Mouse (Mus musculus): ENCODE measurements around the gene Gmeb1.

The Gmeb1 gene

DNA sequence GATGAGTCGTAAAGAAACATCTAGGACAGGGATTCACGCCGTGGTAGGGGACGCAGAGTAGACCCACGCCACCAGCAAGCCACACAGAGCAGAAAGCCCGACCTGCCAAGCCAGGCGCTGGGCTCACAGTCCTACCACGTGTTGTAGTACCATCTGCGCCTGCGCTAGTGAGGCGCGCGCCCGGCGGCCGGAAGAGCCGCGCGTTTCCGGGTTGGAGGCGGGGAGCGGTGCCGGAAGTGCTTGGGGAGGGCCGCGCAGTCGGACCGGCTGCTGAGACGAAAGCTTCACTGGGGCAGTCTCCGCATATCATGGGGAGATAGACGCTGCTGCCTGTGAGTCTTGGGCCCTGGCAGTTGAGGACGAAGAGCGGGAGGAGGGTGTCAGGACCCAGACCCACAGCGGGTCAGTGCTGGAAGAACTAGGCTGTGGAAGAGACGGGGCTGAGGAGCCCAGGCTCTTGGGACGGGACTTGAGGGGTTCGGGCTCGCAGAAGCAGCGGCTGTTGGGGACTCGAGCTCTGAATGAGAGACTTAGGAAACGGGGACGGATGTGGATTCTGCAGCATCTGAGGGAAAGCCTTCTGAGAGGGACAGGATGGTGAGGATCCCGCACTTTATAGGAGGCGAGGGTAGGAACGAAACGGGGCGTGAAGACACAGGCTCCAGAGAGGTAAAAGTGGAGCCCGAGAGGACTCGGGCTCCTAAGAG is 12.9 kb upstream of the Gmeb1 start, which contains the start of gene Taf12:
Gene Taf12 (plus strand): TSS at position 220 of the 707 bp plus-strand sequence.
- peak; percentile 84 for DNase-seq (ENCODE audit: low read depth, low spot score)

DNA sequence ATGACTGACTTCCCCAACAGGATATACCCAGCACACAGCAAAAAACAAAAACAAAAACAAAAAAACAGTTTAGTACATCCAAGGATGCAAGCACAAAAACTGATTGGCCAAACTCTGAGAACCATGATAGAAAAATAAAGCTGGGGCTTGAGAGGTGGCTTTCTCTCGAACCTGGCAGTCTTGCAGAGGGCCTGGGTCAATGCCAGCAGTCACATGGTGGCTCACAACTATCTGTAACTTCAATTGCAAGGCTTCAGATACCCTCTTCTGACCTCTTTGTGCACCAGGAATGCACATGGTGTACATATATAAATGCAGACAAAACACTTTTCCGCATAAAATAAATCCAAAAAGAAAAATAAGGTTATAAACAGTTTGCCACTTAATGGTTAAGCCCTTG is 11.8 kb upstream of the Gmeb1 start:
- no peak for DNase-seq (ENCODE audit: low read depth, low spot score)

DNA sequence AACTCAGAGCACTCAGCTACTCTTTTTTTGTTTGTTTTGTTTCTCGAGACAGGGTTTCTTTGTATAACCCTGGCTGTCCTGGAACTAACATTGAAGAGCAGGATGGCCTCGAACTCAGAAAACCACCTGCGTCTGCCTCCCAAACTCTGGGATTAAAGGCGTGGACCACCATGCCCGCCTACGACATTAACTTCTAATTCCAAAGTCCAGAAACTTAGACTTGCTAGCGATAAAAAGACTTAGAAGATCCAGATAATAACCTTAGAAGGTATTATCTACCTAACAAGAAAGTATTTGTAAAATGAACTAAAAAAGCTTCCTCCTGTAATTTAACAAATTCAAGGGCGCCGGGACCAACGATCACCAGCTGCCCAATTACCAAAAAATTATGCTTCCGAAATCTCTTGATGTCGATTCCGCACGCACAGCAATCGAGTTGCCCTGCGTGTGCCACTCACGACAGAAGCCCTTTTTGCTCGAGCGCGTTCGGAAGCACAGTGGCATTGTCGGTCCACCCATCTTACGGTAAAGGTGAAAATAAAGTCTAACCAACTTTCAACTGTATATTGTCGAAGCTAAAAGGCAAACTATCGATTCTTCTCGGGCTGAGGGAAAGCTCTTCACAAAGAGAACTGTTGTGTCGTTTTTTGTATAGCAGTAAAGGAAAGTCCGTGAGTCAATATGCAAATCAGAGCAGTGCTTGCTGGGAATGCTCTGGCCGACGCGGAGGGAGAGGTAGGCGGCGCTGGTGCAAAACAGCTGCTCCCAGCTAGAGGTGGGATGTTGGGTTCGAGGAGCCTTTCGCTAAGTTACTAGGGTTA is 8.5 kb upstream of the Gmeb1 start:
- peak; percentile 94 for DNase-seq (ENCODE audit: low read depth, low spot score)

DNA sequence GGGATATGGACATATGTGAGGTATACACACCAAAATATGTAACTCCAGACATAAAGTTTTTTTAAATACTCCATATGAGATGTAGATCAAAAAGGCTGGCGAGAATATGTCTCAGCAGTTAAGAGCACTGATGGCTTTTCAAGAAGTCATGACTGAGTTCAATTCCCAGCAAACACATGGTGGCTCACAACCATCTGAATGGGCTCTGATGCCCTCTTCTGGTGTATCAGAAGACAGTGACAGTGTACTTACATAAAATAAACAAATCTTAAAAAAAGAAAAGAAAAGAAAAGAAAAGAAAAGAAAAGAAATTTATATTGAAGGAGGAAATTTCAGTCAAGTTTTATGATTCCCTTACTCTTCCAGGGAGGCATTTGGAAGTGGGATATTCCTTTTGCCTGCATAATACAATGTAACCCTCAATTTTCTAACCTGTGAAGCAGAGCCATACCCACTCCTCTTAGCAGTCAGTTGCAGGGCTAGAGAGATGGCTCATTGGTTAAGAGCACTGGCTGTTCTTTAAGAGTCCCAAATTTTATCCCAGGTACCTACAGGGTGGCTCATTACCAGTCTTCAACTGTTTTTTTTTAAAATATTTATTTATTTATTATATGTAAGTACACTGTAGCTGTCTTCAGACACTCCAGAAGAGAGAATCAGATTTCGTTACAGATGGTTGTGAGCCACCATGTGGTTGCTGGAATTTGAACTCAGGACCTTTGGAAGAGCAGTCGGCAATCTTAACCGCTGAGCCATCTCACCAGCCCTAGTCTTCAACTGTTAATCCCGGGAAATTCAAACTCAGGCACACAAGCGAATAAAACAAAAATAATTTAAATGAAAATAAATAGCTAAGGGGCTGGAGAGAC is 7.7 kb upstream of the Gmeb1 start:
- no peak for DNase-seq (ENCODE audit: low read depth, low spot score)

DNA sequence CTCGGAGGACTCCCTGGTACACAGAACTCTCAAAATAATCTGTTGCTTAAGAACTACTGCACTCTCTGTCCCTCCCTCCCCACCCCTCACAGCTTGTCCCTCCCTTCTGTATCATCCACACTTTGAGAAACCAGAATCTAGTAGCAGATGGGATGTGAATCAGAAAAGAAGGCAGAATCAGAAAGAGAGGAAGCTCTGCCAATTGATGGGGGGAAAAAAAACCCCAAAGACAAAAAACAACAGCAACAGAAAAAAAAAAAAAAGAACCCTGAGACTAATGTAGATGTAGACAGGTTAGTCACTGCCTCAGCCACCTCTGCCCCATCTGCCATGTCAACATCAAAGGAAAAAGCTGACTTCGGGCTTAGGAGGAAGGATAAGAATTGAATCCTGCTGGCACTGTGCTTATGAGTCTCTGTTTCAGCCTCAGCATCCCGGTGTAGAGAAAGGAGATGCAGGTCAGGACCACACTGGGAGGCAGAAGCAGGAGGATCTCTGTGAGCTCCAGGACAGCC is 5.5 kb upstream of the Gmeb1 start:
- no peak for DNase-seq (ENCODE audit: low read depth, low spot score)

DNA sequence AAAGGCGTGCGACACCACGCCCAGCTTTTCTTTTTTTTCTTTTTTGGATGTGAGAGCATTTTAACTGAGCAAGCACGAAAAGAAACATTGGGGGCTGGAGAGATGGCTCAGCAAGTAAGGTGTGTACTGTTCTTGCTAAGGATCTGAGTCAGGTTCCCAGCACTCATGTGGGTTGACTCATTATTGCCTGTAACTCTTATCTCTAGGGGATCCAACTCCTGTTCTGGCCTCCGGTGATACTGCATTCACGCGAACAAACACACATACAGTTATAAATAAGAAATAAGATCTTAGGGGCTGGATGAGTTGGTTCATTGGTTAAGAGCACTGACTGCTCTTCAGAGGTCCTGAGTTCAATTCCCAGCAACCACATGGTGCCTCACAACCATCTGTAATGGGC is 1.9 kb upstream of the Gmeb1 start:
- DNase-seq (ENCODE audit: low read depth, low spot score) = no peak

- no peak for DNase-seq (ENCODE audit: low read depth, low spot score)
Measured at GRCm38 (mm10) chr4:132262358-132262616, 885 bp upstream of the Gmeb1 start.

DNA sequence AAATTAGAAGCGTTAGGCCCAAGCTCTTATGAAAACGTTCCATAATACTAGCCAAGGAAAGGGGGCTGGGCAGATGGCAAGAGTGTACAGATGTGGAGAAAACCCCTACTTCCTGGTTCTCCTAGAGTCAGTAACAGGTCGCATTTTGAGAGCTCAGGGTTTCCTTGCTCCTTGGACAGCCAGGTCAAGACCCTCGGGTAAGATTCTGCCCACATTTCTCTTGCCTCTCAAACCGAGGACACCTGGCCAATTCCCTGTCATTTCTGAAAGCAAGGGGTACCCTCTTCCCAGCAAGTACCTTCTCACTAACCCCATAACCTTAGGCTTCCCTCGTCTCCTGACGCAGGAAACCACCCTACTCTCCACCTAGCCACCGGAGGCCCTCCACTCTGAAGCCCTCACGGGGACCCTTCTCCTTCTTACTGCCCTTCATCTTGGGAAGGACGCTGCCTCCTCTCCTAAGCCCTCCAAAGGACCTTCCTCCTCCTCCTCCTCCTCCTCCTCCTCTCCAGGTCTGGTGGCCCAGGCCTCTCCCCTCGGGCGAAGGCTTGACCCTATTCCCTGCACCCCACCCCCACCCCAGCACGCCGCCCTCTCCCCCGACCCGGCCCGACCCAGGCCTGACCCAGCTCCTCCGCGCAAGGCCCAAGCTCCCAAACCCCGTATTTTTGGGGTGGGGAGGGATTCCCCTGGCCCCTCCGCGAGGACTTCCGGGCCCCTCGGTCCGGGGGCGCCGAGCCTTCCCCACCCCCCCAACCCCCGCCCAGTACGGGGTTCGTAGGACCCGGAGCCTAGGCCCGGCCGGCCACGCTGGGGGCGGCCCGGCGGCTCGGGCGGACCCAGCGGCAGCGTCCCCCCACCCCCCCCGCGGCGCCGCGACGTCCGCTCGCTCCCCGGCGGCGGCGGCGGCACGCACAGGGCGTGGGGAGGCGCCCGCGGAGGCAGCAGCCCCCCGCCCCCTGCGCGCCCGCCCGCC is 710 bp downstream of the Gmeb1 start:
- no peak for DNase-seq (ENCODE audit: low read depth, low spot score)

- DNase-seq (ENCODE audit: low read depth, low spot score) = no peak
Measured at GRCm38 (mm10) chr4:132259248-132259647, 2.2 kb downstream of the Gmeb1 start.

- DNase-seq (ENCODE audit: low read depth, low spot score) = no peak
Measured at GRCm38 (mm10) chr4:132256384-132256783, 5.0 kb downstream of the Gmeb1 start.

DNA sequence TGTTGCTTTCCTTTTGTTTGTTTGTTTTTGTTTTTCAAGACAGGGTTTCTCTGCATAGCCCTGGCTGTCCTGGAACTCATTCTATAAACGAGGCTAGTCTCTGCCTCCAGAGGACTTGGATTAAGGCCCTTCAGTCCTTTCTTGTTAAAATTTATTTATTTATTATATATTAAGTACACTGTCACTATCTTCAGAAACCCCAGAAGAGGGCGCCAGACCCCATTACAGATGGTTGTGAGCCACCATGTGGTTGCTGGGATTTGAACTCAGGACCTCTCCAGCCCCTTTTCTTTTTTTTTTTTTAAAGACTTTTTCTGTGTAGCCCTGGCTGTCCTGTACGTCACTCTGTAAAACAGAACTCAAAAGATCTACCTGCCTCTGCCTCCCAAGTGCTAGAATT is 6.4 kb downstream of the Gmeb1 start:
- no peak for DNase-seq (ENCODE audit: low read depth, low spot score)

GRCm38 (mm10) chr4:132253622-132254021 is 7.8 kb downstream of the Gmeb1 start:
- DNase-seq (ENCODE audit: low read depth, low spot score) = no peak

- DNase-seq (ENCODE audit: low read depth, low spot score) = no peak
Measured at GRCm38 (mm10) chr4:132253128-132253527, 8.3 kb downstream of the Gmeb1 start.

DNA sequence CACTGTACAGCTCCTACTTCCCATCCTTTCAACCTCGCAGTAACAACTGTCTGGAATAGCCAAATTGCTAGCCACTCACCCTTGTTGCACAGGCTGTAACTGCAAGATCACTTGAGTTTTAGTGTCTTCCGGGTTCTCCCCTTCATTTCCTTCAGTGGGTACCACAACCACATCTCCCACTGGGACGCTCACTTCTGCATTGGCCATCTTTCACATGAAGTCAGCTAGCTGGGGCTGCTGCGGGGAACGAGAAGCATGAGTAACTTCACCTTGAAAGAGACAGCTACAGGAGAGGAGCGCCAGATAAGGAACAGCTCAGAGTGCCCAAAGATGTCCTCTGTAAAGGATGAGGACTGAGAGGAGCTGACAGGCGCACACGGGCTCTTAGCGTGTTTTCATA is 9.8 kb downstream of the Gmeb1 start:
- no peak for DNase-seq (ENCODE audit: low read depth, low spot score)

DNA sequence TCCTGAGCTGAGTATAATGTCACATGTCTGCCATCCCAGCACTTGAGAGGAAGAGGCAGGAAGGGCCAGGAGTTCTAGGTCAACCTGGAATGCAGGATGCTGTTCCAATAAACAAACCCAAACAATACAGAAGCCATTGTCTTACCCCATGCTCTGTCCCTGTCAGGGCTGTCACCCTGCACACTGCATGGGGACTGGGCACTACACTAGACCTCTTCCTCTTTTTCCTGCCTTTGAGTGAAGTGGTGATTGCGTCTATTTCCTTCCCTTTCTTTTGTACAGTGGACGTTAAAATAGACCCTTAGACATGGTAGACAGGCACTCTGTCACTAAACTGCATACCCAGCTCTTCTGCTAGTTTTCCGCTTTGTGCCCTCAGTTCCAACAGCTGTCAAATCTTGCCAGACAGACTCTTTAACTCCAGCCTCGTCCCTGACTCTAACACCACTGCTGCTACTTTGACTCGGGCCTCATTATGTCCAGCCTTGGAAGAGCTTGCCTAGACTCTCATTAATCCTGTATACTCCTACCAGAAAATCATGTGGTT is 13.9 kb downstream of the Gmeb1 start:
- DNase-seq (ENCODE audit: low read depth, low spot score) = no peak

- DNase-seq (ENCODE audit: low read depth, low spot score) = no peak
Measured at GRCm38 (mm10) chr4:132245643-132246042, 15.8 kb downstream of the Gmeb1 start.

- DNase-seq (ENCODE audit: low read depth, low spot score) = no peak
Measured at GRCm38 (mm10) chr4:132241208-132241607, 20.2 kb downstream of the Gmeb1 start.

DNA sequence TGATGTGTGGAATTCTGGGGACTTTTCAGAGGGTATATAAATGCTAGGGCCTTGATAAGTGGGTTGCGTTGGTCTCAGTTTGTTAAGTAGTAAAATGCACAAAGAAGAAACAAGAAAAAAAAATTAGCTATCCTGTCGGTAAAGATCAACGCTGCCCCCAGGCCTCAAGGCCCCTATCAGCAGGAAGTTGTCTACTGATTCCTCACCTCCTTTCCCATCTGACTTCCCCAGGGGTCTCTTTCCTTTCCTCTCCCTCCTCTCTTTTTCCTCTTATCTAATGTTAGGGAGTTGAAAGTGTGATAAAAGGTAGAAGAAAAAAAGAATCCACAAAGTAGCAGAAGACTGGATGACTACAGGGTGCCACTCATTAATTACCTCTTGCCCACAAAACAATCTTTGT is 21.0 kb downstream of the Gmeb1 start:
- DNase-seq (ENCODE audit: low read depth, low spot score) = no peak

DNA sequence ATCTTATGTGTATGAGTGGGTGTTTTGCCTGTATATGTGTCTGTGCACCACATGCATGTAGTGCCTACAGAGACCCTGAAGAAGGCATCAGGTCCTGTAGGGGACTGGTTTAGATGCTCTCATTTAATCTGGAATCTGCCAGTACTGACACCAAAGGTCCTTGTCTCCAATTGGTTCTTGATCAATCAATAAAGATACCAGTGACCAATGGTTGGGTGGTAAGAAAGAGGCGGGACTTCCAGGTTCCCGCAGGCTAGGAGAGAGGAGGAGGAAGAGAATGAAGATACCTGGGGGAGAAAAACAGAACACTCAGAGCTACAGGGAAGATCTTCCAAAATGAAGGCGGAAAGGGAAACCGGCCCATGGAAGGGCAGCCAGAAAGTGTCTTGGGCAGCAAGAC is 23.0 kb downstream of the Gmeb1 start:
- DNase-seq (ENCODE audit: low read depth, low spot score) = no peak

GRCm38 (mm10) chr4:132234710-132235109 is 26.7 kb downstream of the Gmeb1 start:
- DNase-seq (ENCODE audit: low read depth, low spot score) = no peak

GRCm38 (mm10) chr4:132230422-132230821 is 31.0 kb downstream of the Gmeb1 start:
- DNase-seq (ENCODE audit: low read depth, low spot score) = no peak

Measured in retina, adult 2 months (tissue).